Mouse (Mus musculus) kidney, adult 2 months (tissue): ENCODE results near the gene Atxn1.

Experiments used
- CTCF ChIP-seq: fragments of 200-500 bp; conservative IDR thresholded peaks from 2 replicates; pipeline ENCODE4 v1.5.1; 2011; ENCODE audit warnings: low read depth, mild to moderate bottlenecking, control low read depth, low read length, moderate library complexity, mixed read lengths; ENCODE audit not compliant: insufficient read depth, insufficient read length
- POLR2A ChIP-seq: fragments of 200-500 bp; IDR thresholded peaks from one replicate; pipeline ENCODE4 v1.6.1; 2011; ENCODE audit warnings: low read depth, low read length, control low read depth

DNA sequence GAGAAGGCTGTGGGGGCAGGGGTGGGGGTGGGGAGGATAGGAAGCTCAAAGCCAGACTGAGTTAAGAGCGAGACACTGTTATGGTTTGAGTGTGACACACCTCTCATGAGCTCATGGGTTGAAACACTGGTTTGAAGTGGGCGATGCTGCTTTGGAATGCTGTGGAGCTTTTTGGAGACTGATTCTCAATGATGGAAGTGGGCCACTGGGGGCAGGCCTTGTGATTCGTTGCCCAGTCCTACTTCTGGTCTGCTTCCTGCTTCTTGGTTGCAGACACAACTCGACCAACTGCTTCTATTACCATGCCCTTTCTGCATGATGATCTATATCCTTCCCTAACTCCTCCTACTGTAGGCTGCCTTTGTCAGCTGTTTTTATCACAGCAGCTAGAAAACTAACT is 216.1 kb downstream of the Atxn1 start:
- TF ChIP-seq CTCF (no peak), POLR2A (no peak)
